Mouse (Mus musculus) testis, adult 2 months (tissue): ENCODE data around the gene Slco3a1.

ENCODE experiments used
- CTCF ChIP-seq: fragments of 200-500 bp; IDR thresholded peaks from 2 replicates; pipeline ENCODE4 v1.5.1; 2012; ENCODE audit warnings: low read depth, mild to moderate bottlenecking, inconsistent platforms, low read length, moderate library complexity; ENCODE audit not compliant: control insufficient read depth, insufficient read depth, insufficient replicate concordance
- POLR2A ChIP-seq: fragments of 200-500 bp; IDR thresholded peaks from 2 replicates; pipeline ENCODE4 v1.6.1; 2012; ENCODE audit warnings: low read depth, mild to moderate bottlenecking, inconsistent platforms, low read length, moderate library complexity; ENCODE audit not compliant: control insufficient read depth

DNA sequence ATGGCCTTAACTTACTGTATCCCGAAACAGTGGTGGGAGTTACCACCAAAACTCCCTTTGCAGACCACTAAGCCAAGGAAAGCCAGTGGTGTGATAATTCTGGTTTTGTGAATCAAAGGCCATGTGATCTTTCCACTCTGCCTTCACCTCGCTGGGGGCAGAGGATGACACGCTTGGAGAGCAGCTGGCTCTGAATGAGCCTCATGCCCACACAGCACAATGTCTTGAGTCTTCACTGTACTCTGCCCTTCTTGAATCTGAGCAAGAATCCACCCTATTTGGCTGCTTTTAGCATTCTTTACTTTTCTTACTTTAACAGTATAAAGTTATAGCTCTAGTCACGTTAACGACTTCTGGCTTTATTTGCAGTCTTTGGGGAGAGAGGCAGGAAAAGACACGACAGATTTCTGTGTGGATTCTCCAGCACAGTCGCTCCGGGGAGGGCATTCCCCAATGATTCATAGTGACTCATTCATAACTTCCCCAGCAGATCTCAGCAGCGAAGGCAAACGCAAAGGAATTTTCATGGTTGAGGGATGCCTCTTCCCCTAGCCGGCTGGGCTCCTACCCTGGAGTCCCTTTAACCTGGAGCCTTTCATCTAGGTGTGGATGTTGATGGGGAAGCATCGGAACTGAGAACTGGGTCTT, 178.1 kb downstream of the Slco3a1 start:
- TF ChIP-seq CTCF, result no peak
- no peak for TF ChIP-seq POLR2A
